Mouse (Mus musculus) intestine, embryonic 16.5 days (tissue): ENCODE data around the gene Vav1. TPM values are rescaled to one million over a fixed set of nuclear protein-coding genes. Genes with fewer than 3 reads are reported as not detected.
A peak's percentile ranks its signal among the peaks of the same experiment; 100 is the strongest.
"Not testable (repeated sequence)": the region's sequence is repeated elsewhere in the genome, so short reads cannot be mapped to it uniquely, and the experiment has no call there.

Experiments
- ATAC-seq: fragments of 200-750 bp; cut with Nextera tagmentation; 2 replicates; pipeline ENCODE4 v1.8.0; 2017; ENCODE audit warnings: moderate TSS enrichment, moderate library complexity
- H3K27ac ChIP-seq: fragments of 300-500 bp; sonication (generic); 2 replicates; pipeline ENCODE4 v1.5.1; 2014; ENCODE audit warnings: mild to moderate bottlenecking, low read length
- H3K27me3 ChIP-seq: fragments of 300-500 bp; sonication (generic); replicated peaks from 2 replicates; pipeline ENCODE4 v1.6.1; 2014; ENCODE audit warnings: low read length, control low read depth, mixed read lengths; ENCODE audit not compliant: control insufficient read depth, insufficient read depth
- H3K36me3 ChIP-seq: fragments of 300-500 bp; sonication (generic); 2 replicates; pipeline ENCODE4 v1.6.1; 2014; ENCODE audit warnings: low read length, control low read depth; ENCODE audit not compliant: control insufficient read depth, insufficient read depth
- H3K4me1 ChIP-seq: fragments of 300-500 bp; sonication (generic); 2 replicates; pipeline ENCODE4 v1.6.1; 2014; ENCODE audit warnings: low read length, control low read depth, mixed read lengths; ENCODE audit not compliant: control insufficient read depth, insufficient read depth
- H3K4me2 ChIP-seq: fragments of 300-500 bp; sonication (generic); 2 replicates; pipeline ENCODE4 v1.6.1; 2014; ENCODE audit warnings: low read depth, low read length, control low read depth
- H3K4me3 ChIP-seq: fragments of 300-500 bp; sonication (generic); 2 replicates; pipeline ENCODE4 v1.5.1; 2014; ENCODE audit warnings: mild to moderate bottlenecking, low read length
- H3K9ac ChIP-seq: fragments of 300-500 bp; sonication (generic); 2 replicates; pipeline ENCODE4 v1.6.1; 2014; ENCODE audit warnings: low read depth, low read length
- H3K9me3 ChIP-seq: fragments of 300-500 bp; sonication (generic); 2 replicates; pipeline ENCODE4 v1.6.1; 2016; ENCODE audit warnings: low read length, control low read depth; ENCODE audit not compliant: control insufficient read depth
- WGBS: fragments of 180-500 bp; shearing (Covaris S2); extraction: QIAGEN DNeasy Blood & Tissue Kit; methylation state at CpG from one replicate; pipeline ENCODE4 v1.1.7; 2014; 5-methylcytosine and 5-hydroxymethylcytosine counted together
- polyA plus RNA-seq: library from polyadenylated mRNA; unstranded; fragments of >200 nt; fragmentation: Nextera tagmentation; extraction: Ambion mirVana; gene quantifications from 2 replicates; pipeline ENCODE4 v1.2.1, GENCODE M21; 2015

Gene Vav1
- polyA plus RNA-seq, 1 experiment from 2014 or later, result 2.4 TPM

- no peaks in the 10 kb centered on the region for H3K9me3 ChIP-seq
Observed at GRCm38 (mm10) chr17:57327615-57328014, 48.7 kb downstream of the Vav1 start.

GRCm38 (mm10) chr17:57328944-57329343 is 50.0 kb downstream of the Vav1 start:
- Histone ChIP-seq H3K9me3 (no peaks in the 10 kb centered on the region), H3K4me3 (no peak overlapping the region), H3K9ac (no peak overlapping the region), H3K4me1 (no peaks in the 10 kb centered on the region), H3K27me3 (no peaks in the 10 kb centered on the region), H3K27ac (no peak overlapping the region), H3K4me2 (no peak overlapping the region), H3K36me3 (no peaks in the 10 kb centered on the region)
- 33% methylated on average over 6 of the region's 6 CpGs for WGBS
- no peak for ATAC-seq

More at GRCm38 (mm10) chr17:57327615-57328014, 48.7 kb downstream of the Vav1 start:
- no peak overlapping the region for H3K9ac ChIP-seq
- no peak overlapping the region for H3K27ac ChIP-seq
- ATAC-seq, result peak; percentile 26; the same call in 1 of the 2 replicates
- no peaks in the 10 kb centered on the region for H3K4me1 ChIP-seq
- no peak overlapping the region for H3K4me2 ChIP-seq
- 47% methylated on average over 8 of the region's 8 CpGs for WGBS
- H3K36me3 ChIP-seq, result no peaks in the 10 kb centered on the region
- no peak overlapping the region for H3K4me3 ChIP-seq
- no peaks in the 10 kb centered on the region for H3K27me3 ChIP-seq

- no peak overlapping the region for H3K9ac ChIP-seq
- no peaks in the 10 kb centered on the region for H3K36me3 ChIP-seq
- no peaks in the 10 kb centered on the region for H3K9me3 ChIP-seq
- WGBS, result 84% methylated on average over 8 of the region's 8 CpGs
- no peaks in the 10 kb centered on the region for H3K27me3 ChIP-seq
- no peak for ATAC-seq
- H3K4me1 ChIP-seq, result no peaks in the 10 kb centered on the region
- no peak overlapping the region for H3K4me2 ChIP-seq
- no peak overlapping the region for H3K27ac ChIP-seq
- no peak overlapping the region for H3K4me3 ChIP-seq
Observed at GRCm38 (mm10) chr17:57330993-57331392, 52.1 kb downstream of the Vav1 start.

GRCm38 (mm10) chr17:57332241-57332640 is 53.3 kb downstream of the Vav1 start:
- Histone ChIP-seq H3K27me3 (0 out of 2 replicates have a peak, but pooled peaks cover 2% of the 10 kb centered on the region), H3K4me2 (no peak overlapping the region), H3K27ac (no peak overlapping the region), H3K9me3 (no peaks in the 10 kb centered on the region), H3K36me3 (no peaks in the 10 kb centered on the region), H3K4me1 (no peaks in the 10 kb centered on the region), H3K4me3 (no peak overlapping the region), H3K9ac (no peak overlapping the region)
- ATAC-seq, result no peak
- WGBS, result 72% methylated on average over 4 of the region's 4 CpGs

GRCm38 (mm10) chr17:57334001-57334760 is 55.3 kb downstream of the Vav1 start:
- no peak overlapping the region for H3K4me2 ChIP-seq
- no peaks in the 10 kb centered on the region for H3K36me3 ChIP-seq
- H3K9me3 ChIP-seq, result no peaks in the 10 kb centered on the region
- no peak overlapping the region for H3K9ac ChIP-seq
- H3K27ac ChIP-seq, result no peak overlapping the region
- 0 out of 2 replicates have a peak, but pooled peaks cover 2% of the 10 kb centered on the region for H3K27me3 ChIP-seq
- H3K4me3 ChIP-seq, result no peak overlapping the region
- no peak; the same call in 1 of the 2 replicates for ATAC-seq
- H3K4me1 ChIP-seq, result no peaks in the 10 kb centered on the region
- WGBS, result 64% methylated on average over 9 of the region's 9 CpGs

GRCm38 (mm10) chr17:57334761-57335150 is 55.9 kb downstream of the Vav1 start:
- Histone ChIP-seq H3K9me3 (no peaks in the 10 kb centered on the region), H3K4me1 (no peaks in the 10 kb centered on the region), H3K9ac (no peak overlapping the region), H3K4me2 (no peak overlapping the region), H3K4me3 (no peak overlapping the region), H3K27ac (no peak overlapping the region), H3K27me3 (0 out of 2 replicates have a peak, but pooled peaks cover 2% of the 10 kb centered on the region), H3K36me3 (no peaks in the 10 kb centered on the region)
- 6% methylated on average over 16 of the region's 16 CpGs for WGBS
- peak; percentile 32 for ATAC-seq

- H3K9ac ChIP-seq, H3K27me3 ChIP-seq, H3K4me2 ChIP-seq, H3K27ac ChIP-seq, H3K4me3 ChIP-seq, H3K36me3 ChIP-seq, H3K4me1 ChIP-seq, H3K9me3 ChIP-seq: not testable (repeated sequence)
- peak; percentile 29; the same call in 1 of the 2 replicates for ATAC-seq
- WGBS, result 70% methylated on average over 9 of the region's 9 CpGs
Observed at GRCm38 (mm10) chr17:57335194-57335593, 56.3 kb downstream of the Vav1 start.

- H3K4me1 ChIP-seq, result no peaks in the 10 kb centered on the region
- ATAC-seq, result peak; percentile 91
- H3K27me3 ChIP-seq, result 0 out of 2 replicates have a peak, but pooled peaks cover 2% of the 10 kb centered on the region
- no peak overlapping the region for H3K4me2 ChIP-seq
- H3K9me3 ChIP-seq, result no peaks in the 10 kb centered on the region
- H3K27ac ChIP-seq, result no peak overlapping the region
- no peaks in the 10 kb centered on the region for H3K36me3 ChIP-seq
- 8% methylated on average over 11 of the region's 11 CpGs for WGBS
- no peak overlapping the region for H3K9ac ChIP-seq
- no peak overlapping the region for H3K4me3 ChIP-seq
Observed at GRCm38 (mm10) chr17:57335673-57336303, 56.9 kb downstream of the Vav1 start.

- 0 out of 2 replicates have a peak, but pooled peaks cover 2% of the 10 kb centered on the region for H3K27me3 ChIP-seq
- ATAC-seq, result no peak
- no peaks in the 10 kb centered on the region for H3K36me3 ChIP-seq
- WGBS, result 85% methylated on average over 10 of the region's 10 CpGs
- no peaks in the 10 kb centered on the region for H3K4me1 ChIP-seq
- H3K4me2 ChIP-seq, result no peak overlapping the region
- H3K27ac ChIP-seq, result no peak overlapping the region
- no peak overlapping the region for H3K4me3 ChIP-seq
- no peaks in the 10 kb centered on the region for H3K9me3 ChIP-seq
- H3K9ac ChIP-seq, result no peak overlapping the region
Observed at GRCm38 (mm10) chr17:57337996-57338395, 59.1 kb downstream of the Vav1 start.
